Mouse (Mus musculus): ENCODE measurements around the gene Malsu1.

Gene Malsu1

GRCm38 (mm10) chr6:49073304-49074116, at the start of gene Malsu1:
Gene Malsu1 (plus strand): TSS chr6:49073795.
- peak; percentile 90 for DNase-seq (ENCODE audit: low spot score)

- no peak for DNase-seq (ENCODE audit: low spot score)
Measured at GRCm38 (mm10) chr6:49025290-49025689, 48.3 kb upstream of the Malsu1 start.

GRCm38 (mm10) chr6:49026496-49026895, 47.1 kb upstream of the Malsu1 start:
- no peak for DNase-seq (ENCODE audit: low spot score)

- no peak for DNase-seq (ENCODE audit: low spot score)
Measured at GRCm38 (mm10) chr6:49028019-49028418, 45.6 kb upstream of the Malsu1 start.

- DNase-seq (ENCODE audit: low spot score), result no peak
Measured at GRCm38 (mm10) chr6:49028708-49029107, 44.9 kb upstream of the Malsu1 start.

- no peak for DNase-seq (ENCODE audit: low spot score)
Measured at GRCm38 (mm10) chr6:49031230-49031629, 42.4 kb upstream of the Malsu1 start.

- DNase-seq (ENCODE audit: low spot score), result no peak
Measured at GRCm38 (mm10) chr6:49032783-49033182, 40.8 kb upstream of the Malsu1 start.

- DNase-seq (ENCODE audit: low spot score), result no peak
Measured at GRCm38 (mm10) chr6:49036275-49037267, 37.0 kb upstream of the Malsu1 start, which contains the start of gene Gpnmb. Gene Gpnmb (plus strand): TSS chr6:49036546.

- no peak for DNase-seq (ENCODE audit: low spot score)
Measured at GRCm38 (mm10) chr6:49037268-49037662, 36.3 kb upstream of the Malsu1 start.

- no peak for DNase-seq (ENCODE audit: low spot score)
Measured at GRCm38 (mm10) chr6:49039470-49040180, 34.0 kb upstream of the Malsu1 start.

- no peak for DNase-seq (ENCODE audit: low spot score)
Measured at GRCm38 (mm10) chr6:49046502-49046901, 27.1 kb upstream of the Malsu1 start.

- DNase-seq (ENCODE audit: low spot score), result no peak
Measured at GRCm38 (mm10) chr6:49046976-49047375, 26.6 kb upstream of the Malsu1 start.

GRCm38 (mm10) chr6:49047848-49048247, 25.7 kb upstream of the Malsu1 start:
- DNase-seq (ENCODE audit: low spot score), result no peak

- no peak for DNase-seq (ENCODE audit: low spot score)
Measured at GRCm38 (mm10) chr6:49048395-49048794, 25.2 kb upstream of the Malsu1 start.

- DNase-seq (ENCODE audit: low spot score), result no peak
Measured at GRCm38 (mm10) chr6:49050677-49051410, 22.8 kb upstream of the Malsu1 start.

- no peak for DNase-seq (ENCODE audit: low spot score)
Measured at GRCm38 (mm10) chr6:49052191-49052590, 21.4 kb upstream of the Malsu1 start.

- no peak for DNase-seq (ENCODE audit: low spot score)
Measured at GRCm38 (mm10) chr6:49055256-49055733, 18.3 kb upstream of the Malsu1 start.

- DNase-seq (ENCODE audit: low spot score), result no peak
Measured at GRCm38 (mm10) chr6:49056009-49056408, 17.6 kb upstream of the Malsu1 start.

GRCm38 (mm10) chr6:49057053-49058021, 16.3 kb upstream of the Malsu1 start:
- no peak for DNase-seq (ENCODE audit: low spot score)

GRCm38 (mm10) chr6:49068361-49068760, 5.2 kb upstream of the Malsu1 start:
- no peak for DNase-seq (ENCODE audit: low spot score)

Measured in left cerebral cortex, adult 11 months (tissue).